Mouse (Mus musculus) lung, embryonic 15.5 days (tissue): ENCODE measurements around the gene Ly6g6d. TPM values are rescaled to one million over a fixed set of nuclear protein-coding genes. Genes with fewer than 3 reads are reported as not detected.
"Not testable (repeated sequence)": the region's sequence is repeated elsewhere in the genome, so short reads cannot be mapped to it uniquely, and the experiment has no call there.

ENCODE experiments used
- ATAC-seq: fragments of 200-750 bp; cut with Nextera tagmentation; 2 replicates; pipeline ENCODE4 v1.8.0; 2017; ENCODE audit warnings: moderate number of reproducible peaks, borderline replicate concordance; ENCODE audit not compliant: low FRiP score, low TSS enrichment; ENCODE audit errors: extremely low read depth
- H3K27ac ChIP-seq: fragments of 300-500 bp; sonication (generic); 2 replicates; pipeline ENCODE4 v1.5.1; 2015; ENCODE audit warnings: moderate library complexity, mild to moderate bottlenecking, inconsistent platforms
- H3K27me3 ChIP-seq: fragments of 300-500 bp; sonication (generic); 2 replicates; pipeline ENCODE4 v1.6.1; 2015; ENCODE audit warnings: inconsistent platforms
- H3K36me3 ChIP-seq: fragments of 300-500 bp; sonication (generic); 2 replicates; pipeline ENCODE4 v1.6.1; 2015; ENCODE audit warnings: inconsistent platforms
- H3K4me1 ChIP-seq: fragments of 300-500 bp; sonication (generic); 2 replicates; pipeline ENCODE4 v1.6.1; 2015; ENCODE audit warnings: inconsistent platforms
- H3K4me2 ChIP-seq: fragments of 300-500 bp; sonication (generic); 2 replicates; pipeline ENCODE4 v1.6.1; 2015; ENCODE audit warnings: inconsistent platforms, mild to moderate bottlenecking, moderate library complexity
- H3K4me3 ChIP-seq: fragments of 300-500 bp; sonication (generic); 2 replicates; pipeline ENCODE4 v1.5.1; 2015; ENCODE audit warnings: mild to moderate bottlenecking, inconsistent platforms
- H3K9ac ChIP-seq: fragments of 300-500 bp; sonication (generic); 2 replicates; pipeline ENCODE4 v1.6.1; 2015; ENCODE audit warnings: inconsistent platforms
- H3K9me3 ChIP-seq: fragments of 300-500 bp; sonication (generic); 2 replicates; pipeline ENCODE4 v1.6.1; 2016; ENCODE audit warnings: inconsistent platforms
- WGBS: fragments of 180-500 bp; shearing (Covaris S2); methylation state at CpG from one replicate; pipeline ENCODE4 v1.1.7; 2015; 5-methylcytosine and 5-hydroxymethylcytosine counted together
- polyA plus RNA-seq: library from polyadenylated mRNA; unstranded; fragments of >200 nt; fragmentation: Nextera tagmentation; extraction: Ambion mirVana; gene quantifications from 2 replicates; pipeline ENCODE4 v1.2.1, GENCODE M21; 2015

Ly6g6d gene
- 5.2 and 6.7 TPM in 2 replicates for polyA plus RNA-seq

- ATAC-seq = peak; percentile 66
- 8% methylated on average over 14 of the region's 14 CpGs for WGBS
These were observed at the start of gene Ly6g6d for GRCm38 (mm10) chr17:35077786-35078233. Gene Ly6g6d, minus strand, starts transcription at chr17:35078065.

GRCm38 (mm10) chr17:35127017-35127416, 49.2 kb upstream of the Ly6g6d start:
- peaks cover 34% of the 10 kb centered on the region for H3K4me1 ChIP-seq
- peak overlapping the region; percentile 72; the same call in 1 of the 2 replicates for H3K9ac ChIP-seq
- 54% methylated on average over 13 of the region's 13 CpGs for WGBS
- no peak for ATAC-seq
- H3K27ac ChIP-seq = 0 out of 2 replicates have a peak overlapping the region, but pooled peaks have one; percentile 89
- H3K27me3 ChIP-seq = no peaks in the 10 kb centered on the region
- H3K4me2 ChIP-seq = peak overlapping the region; percentile 69
- H3K36me3 ChIP-seq = peaks cover 10% of the 10 kb centered on the region; the same call in 1 of the 2 replicates
- H3K4me3 ChIP-seq = peak overlapping the region; percentile 67
- no peaks in the 10 kb centered on the region for H3K9me3 ChIP-seq

More at GRCm38 (mm10) chr17:35077786-35078233, at the start of gene Ly6g6d:
- H3K9me3 ChIP-seq = no peaks in the 10 kb centered on the region
- H3K27ac ChIP-seq = peak within 1 kb of the TSS; percentile 81
- peak within 1 kb of the TSS; percentile 48 for H3K4me2 ChIP-seq
- peak within 1 kb of the TSS; percentile 25 for H3K9ac ChIP-seq
- H3K4me1 ChIP-seq = peaks cover 18% of the 10 kb centered on the region
- peaks cover 5% of the 10 kb centered on the region; the same call in 1 of the 2 replicates for H3K27me3 ChIP-seq
- H3K36me3 ChIP-seq = no peaks in the 10 kb centered on the region
- peak within 1 kb of the TSS; percentile 31 for H3K4me3 ChIP-seq

GRCm38 (mm10) chr17:35126206-35126611, 48.3 kb upstream of the Ly6g6d start, which contains the start of gene D17H6S53E:
Gene D17H6S53E, plus strand, starts transcription at chr17:35126373.
- 0% methylated on average over 36 of the region's 36 CpGs for WGBS

GRCm38 (mm10) chr17:35125578-35125977, 47.7 kb upstream of the Ly6g6d start:
- H3K4me1 ChIP-seq = peaks cover 37% of the 10 kb centered on the region
- no peaks in the 10 kb centered on the region for H3K27me3 ChIP-seq
- H3K27ac ChIP-seq = peak overlapping the region; percentile 89
- peak overlapping the region; percentile 67 for H3K4me3 ChIP-seq
- H3K9ac ChIP-seq = peak overlapping the region; percentile 72
- no peaks in the 10 kb centered on the region for H3K9me3 ChIP-seq
- ATAC-seq = no peak
- 14% methylated on average over 6 of the region's 6 CpGs for WGBS
- H3K4me2 ChIP-seq = peak overlapping the region; percentile 69
- peaks cover 10% of the 10 kb centered on the region; the same call in 1 of the 2 replicates for H3K36me3 ChIP-seq

More at GRCm38 (mm10) chr17:35126206-35126611, 48.3 kb upstream of the Ly6g6d start, which contains the start of gene D17H6S53E:
- peak within 1 kb of the TSS; percentile 69 for H3K4me2 ChIP-seq
- H3K36me3 ChIP-seq = peaks cover 10% of the 10 kb centered on the region; the same call in 1 of the 2 replicates
- H3K27ac ChIP-seq = peak within 1 kb of the TSS; percentile 89
- H3K4me3 ChIP-seq = peak within 1 kb of the TSS; percentile 67
- H3K9ac ChIP-seq = peak within 1 kb of the TSS; percentile 72
- ATAC-seq = peak; percentile 50
- no peaks in the 10 kb centered on the region for H3K27me3 ChIP-seq
- no peaks in the 10 kb centered on the region for H3K9me3 ChIP-seq
- peaks cover 37% of the 10 kb centered on the region for H3K4me1 ChIP-seq

GRCm38 (mm10) chr17:35125081-35125480, 47.2 kb upstream of the Ly6g6d start:
- Histone ChIP-seq H3K9ac (no peak overlapping the region), H3K27ac (peak overlapping the region; percentile 89; the same call in 1 of the 2 replicates), H3K4me3 (peak overlapping the region; percentile 67; the same call in 1 of the 2 replicates), H3K36me3 (peaks cover 10% of the 10 kb centered on the region; the same call in 1 of the 2 replicates), H3K9me3 (no peaks in the 10 kb centered on the region), H3K4me1 (peaks cover 42% of the 10 kb centered on the region), H3K4me2 (no peak overlapping the region; the same call in 1 of the 2 replicates), H3K27me3 (no peaks in the 10 kb centered on the region)
- 81% methylated on average over 1 of the region's 1 CpGs for WGBS
- no peak for ATAC-seq

GRCm38 (mm10) chr17:35124261-35124896, 46.5 kb upstream of the Ly6g6d start:
- 89% methylated on average over 12 of the region's 12 CpGs for WGBS
- H3K9me3 ChIP-seq, H3K27ac ChIP-seq, ATAC-seq, H3K9ac ChIP-seq, H3K4me3 ChIP-seq, H3K4me2 ChIP-seq, H3K27me3 ChIP-seq: not testable (repeated sequence)
- Histone ChIP-seq H3K36me3 (peaks cover 15% of the 10 kb centered on the region; the same call in 1 of the 2 replicates), H3K4me1 (peaks cover 48% of the 10 kb centered on the region)

- not testable (repeated sequence) for H3K27ac ChIP-seq, ATAC-seq, H3K9me3 ChIP-seq, H3K9ac ChIP-seq, H3K27me3 ChIP-seq, H3K4me3 ChIP-seq, H3K4me2 ChIP-seq
- peaks cover 48% of the 10 kb centered on the region for H3K4me1 ChIP-seq
- H3K36me3 ChIP-seq = peaks cover 26% of the 10 kb centered on the region
- 87% methylated on average over 9 of the region's 9 CpGs for WGBS
These were observed 45.4 kb upstream of the Ly6g6d start for GRCm38 (mm10) chr17:35123287-35123686.

- peaks cover 37% of the 10 kb centered on the region for H3K4me1 ChIP-seq
- under 1% methylated on average over 19 of the region's 19 CpGs for WGBS
- no peak; the same call in 1 of the 2 replicates for ATAC-seq
These were observed 44.0 kb upstream of the Ly6g6d start, which contains the start of gene Csnk2b for GRCm38 (mm10) chr17:35121871-35122303. Gene Csnk2b, minus strand, starts transcription at chr17:35122053.

GRCm38 (mm10) chr17:35121143-35121799, 43.4 kb upstream of the Ly6g6d start, which contains the start of gene Gpank1:
Gene Gpank1, plus strand, starts transcription at chr17:35121455.
- peak within 1 kb of the TSS; percentile 81 for H3K4me3 ChIP-seq
- under 1% methylated on average over 48 of the region's 50 CpGs for WGBS
- peak within 1 kb of the TSS; percentile 86 for H3K27ac ChIP-seq
- H3K4me1 ChIP-seq = peaks cover 33% of the 10 kb centered on the region
- no peaks in the 10 kb centered on the region for H3K27me3 ChIP-seq
- H3K9me3 ChIP-seq = no peaks in the 10 kb centered on the region
- peaks cover 41% of the 10 kb centered on the region for H3K36me3 ChIP-seq
- peak within 1 kb of the TSS; percentile 91 for H3K9ac ChIP-seq
- peak; percentile 97 for ATAC-seq
- H3K4me2 ChIP-seq = peak within 1 kb of the TSS; percentile 95

More at GRCm38 (mm10) chr17:35121871-35122303, 44.0 kb upstream of the Ly6g6d start, which contains the start of gene Csnk2b:
- Histone ChIP-seq H3K9me3 (no peaks in the 10 kb centered on the region), H3K4me2 (peak within 1 kb of the TSS; percentile 95), H3K27ac (peak within 1 kb of the TSS; percentile 86), H3K27me3 (no peaks in the 10 kb centered on the region), H3K9ac (peak within 1 kb of the TSS; percentile 91), H3K36me3 (peaks cover 37% of the 10 kb centered on the region), H3K4me3 (peak within 1 kb of the TSS; percentile 81)

- Histone ChIP-seq H3K9ac (peak overlapping the region; percentile 91), H3K36me3 (peaks cover 46% of the 10 kb centered on the region), H3K4me3 (peak overlapping the region; percentile 81), H3K9me3 (no peaks in the 10 kb centered on the region), H3K27ac (peak overlapping the region; percentile 60), H3K4me1 (peaks cover 30% of the 10 kb centered on the region), H3K4me2 (peak overlapping the region; percentile 95), H3K27me3 (no peaks in the 10 kb centered on the region)
- WGBS = under 1% methylated on average over 33 of the region's 33 CpGs
- ATAC-seq = no peak
These were observed 42.9 kb upstream of the Ly6g6d start for GRCm38 (mm10) chr17:35120745-35121142.
